Mouse (Mus musculus): ENCODE data around the gene Irak4. TPM values are rescaled to one million over a fixed set of nuclear protein-coding genes. Genes with fewer than 3 reads are reported as not detected.

Irak4 gene
- polyA plus RNA-seq, 1 experiment from 2014 or later = 2.7 TPM

DNA sequence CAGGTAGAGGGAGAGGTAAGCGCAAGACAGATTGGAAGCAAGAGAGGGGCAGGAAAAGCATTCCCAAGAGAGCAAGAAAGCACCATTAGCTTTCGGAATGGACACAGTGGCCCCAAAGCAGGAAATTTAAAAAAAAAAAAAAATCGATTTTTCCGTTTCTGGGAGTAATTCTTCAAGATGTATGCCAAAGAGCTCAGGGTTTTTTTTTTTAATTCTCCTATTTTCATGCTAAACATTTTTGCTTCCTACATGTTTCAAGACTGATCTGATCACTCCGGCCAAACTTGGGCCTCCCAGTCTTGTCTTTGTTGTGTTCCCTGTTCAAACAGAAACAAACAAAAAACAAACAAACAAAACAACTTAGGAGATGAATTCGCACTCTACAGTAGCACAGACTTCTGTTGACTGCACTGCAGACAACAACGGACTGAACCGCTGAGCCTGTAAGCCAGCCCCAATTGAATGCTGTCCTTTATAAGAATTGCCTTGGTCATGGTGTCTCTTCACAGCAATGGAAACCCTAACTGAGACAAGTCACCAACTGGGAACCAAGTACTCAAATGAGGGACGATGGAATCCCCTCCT, 701 bp downstream of the Irak4 start:
- H3K9ac ChIP-seq (ENCODE audit: low read length) = peak overlapping the region; percentile 67
- H3K27ac ChIP-seq (replicated peaks; ENCODE audit: low read depth, low read length) = no peak overlapping the region
- 52% methylated on average over 9 of the region's 9 CpGs for WGBS

DNA sequence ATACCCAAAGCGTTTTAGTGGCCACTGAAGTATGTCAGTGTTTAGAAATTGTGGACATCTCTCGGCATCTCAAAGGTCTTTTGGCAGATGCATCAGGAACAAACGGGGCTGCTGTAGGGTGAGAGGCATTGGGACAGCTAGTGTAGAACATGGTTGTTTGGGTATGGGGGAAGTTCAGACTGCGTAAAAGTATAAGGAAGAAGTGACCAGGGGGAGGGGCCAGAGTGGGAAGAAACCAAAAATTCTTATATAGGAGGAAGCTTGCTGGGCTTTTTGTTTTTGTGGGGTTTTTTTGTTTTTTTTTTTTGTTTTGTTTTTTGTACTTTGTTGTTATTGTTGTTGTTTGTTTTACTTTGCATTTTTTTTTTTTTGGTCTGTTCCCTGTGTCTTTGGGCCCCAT, 1.4 kb downstream of the Irak4 start:
- DNase-seq (ENCODE audit: low spot score) (no peak), ATAC-seq (ENCODE audit: insufficient number of reproducible peaks, low FRiP score, low TSS enrichment, low read depth) (no peak)
- Histone ChIP-seq H3K9me3 (ENCODE audit: control insufficient read depth, low read length) (no peaks in the 10 kb centered on the region), H3K4me1 (ENCODE audit: control insufficient read depth, insufficient read depth, low read length) (peaks cover 2% of the 10 kb centered on the region; the same call in 1 of the 2 replicates), H3K4me2 (ENCODE audit: low read depth, severe bottlenecking) (no peak overlapping the region), H3K27me3 (ENCODE audit: control insufficient read depth, insufficient read depth, low read length) (no peaks in the 10 kb centered on the region), H3K9ac (ENCODE audit: low read length) (no peak overlapping the region), H3K36me3 (ENCODE audit: control insufficient read depth, insufficient read depth, low read length) (no peaks in the 10 kb centered on the region), H3K4me3 (ENCODE audit: low read depth, low read length) (no peak overlapping the region), H3K27ac (replicated peaks; ENCODE audit: low read depth, low read length) (no peak overlapping the region)
- 89% methylated on average over 4 of the region's 4 CpGs for WGBS

More for the DNA sequence above, 701 bp downstream of the Irak4 start:
- peak overlapping the region; percentile 85 for H3K4me3 ChIP-seq (ENCODE audit: low read depth, low read length)
- H3K27me3 ChIP-seq (ENCODE audit: control insufficient read depth, insufficient read depth, low read length) = no peaks in the 10 kb centered on the region
- H3K4me2 ChIP-seq (ENCODE audit: low read depth, severe bottlenecking) = peak overlapping the region; percentile 56
- no peaks in the 10 kb centered on the region for H3K9me3 ChIP-seq (ENCODE audit: control insufficient read depth, low read length)
- DNase-seq (ENCODE audit: low spot score) (no peak), ATAC-seq (ENCODE audit: insufficient number of reproducible peaks, low FRiP score, low TSS enrichment, low read depth) (no peak)
- H3K4me1 ChIP-seq (ENCODE audit: control insufficient read depth, insufficient read depth, low read length) = peaks cover 2% of the 10 kb centered on the region; the same call in 1 of the 2 replicates
- H3K36me3 ChIP-seq (ENCODE audit: control insufficient read depth, insufficient read depth, low read length) = no peaks in the 10 kb centered on the region

GRCm38 (mm10) chr15:94553536-94553935, 10.1 kb downstream of the Irak4 start:
- H3K27ac ChIP-seq (replicated peaks; ENCODE audit: low read depth, low read length) = no peak overlapping the region
- ATAC-seq (ENCODE audit: insufficient number of reproducible peaks, low FRiP score, low TSS enrichment, low read depth) (no peak), DNase-seq (ENCODE audit: low spot score) (no peak)
- H3K9me3 ChIP-seq (ENCODE audit: control insufficient read depth, low read length) = no peaks in the 10 kb centered on the region
- no peaks in the 10 kb centered on the region for H3K4me1 ChIP-seq (ENCODE audit: control insufficient read depth, insufficient read depth, low read length)
- WGBS = 93% methylated on average over 9 of the region's 9 CpGs
- H3K9ac ChIP-seq (ENCODE audit: low read length) = no peak overlapping the region
- no peak overlapping the region for H3K4me3 ChIP-seq (ENCODE audit: low read depth, low read length)
- H3K4me2 ChIP-seq (ENCODE audit: low read depth, severe bottlenecking) = no peak overlapping the region
- H3K36me3 ChIP-seq (ENCODE audit: control insufficient read depth, insufficient read depth, low read length) = no peaks in the 10 kb centered on the region
- H3K27me3 ChIP-seq (ENCODE audit: control insufficient read depth, insufficient read depth, low read length) = no peaks in the 10 kb centered on the region

DNA sequence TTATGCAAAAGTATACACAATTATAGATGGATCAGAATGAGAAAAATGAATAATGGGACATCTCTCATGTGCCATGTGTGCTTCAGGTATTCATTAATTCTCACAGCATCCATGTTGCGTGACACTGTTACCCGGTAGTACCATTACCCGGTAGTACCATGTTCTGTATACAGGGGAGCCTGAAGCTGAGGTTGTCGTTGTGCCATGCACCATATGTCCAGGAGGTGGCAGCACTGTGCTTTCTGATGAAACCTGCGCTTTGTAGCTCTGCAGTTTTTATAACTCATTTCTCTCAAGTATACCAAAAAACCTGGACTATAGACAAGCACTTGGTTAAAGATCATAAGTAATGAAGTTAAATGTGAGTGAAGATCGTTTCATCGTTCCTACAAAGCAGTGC, 14.0 kb downstream of the Irak4 start:
- no peaks in the 10 kb centered on the region for H3K36me3 ChIP-seq (ENCODE audit: control insufficient read depth, insufficient read depth, low read length)
- 28% methylated on average over 7 of the region's 7 CpGs for WGBS
- no peaks in the 10 kb centered on the region for H3K4me1 ChIP-seq (ENCODE audit: control insufficient read depth, insufficient read depth, low read length)
- DNase-seq (ENCODE audit: low spot score) (peak; percentile 90), ATAC-seq (ENCODE audit: insufficient number of reproducible peaks, low FRiP score, low TSS enrichment, low read depth) (0 out of 2 replicates have a peak, but pooled peaks have one; percentile 31)
- no peak overlapping the region for H3K4me3 ChIP-seq (ENCODE audit: low read depth, low read length)
- H3K27me3 ChIP-seq (ENCODE audit: control insufficient read depth, insufficient read depth, low read length) = no peaks in the 10 kb centered on the region
- H3K4me2 ChIP-seq (ENCODE audit: low read depth, severe bottlenecking) = no peak overlapping the region
- no peak overlapping the region for H3K27ac ChIP-seq (replicated peaks; ENCODE audit: low read depth, low read length)
- H3K9ac ChIP-seq (ENCODE audit: low read length) = no peak overlapping the region
- H3K9me3 ChIP-seq (ENCODE audit: control insufficient read depth, low read length) = no peaks in the 10 kb centered on the region

GRCm38 (mm10) chr15:94558895-94559656, 15.6 kb downstream of the Irak4 start:
- WGBS = 86% methylated on average over 17 of the region's 17 CpGs
- no peak for DNase-seq (ENCODE audit: low spot score)

DNA sequence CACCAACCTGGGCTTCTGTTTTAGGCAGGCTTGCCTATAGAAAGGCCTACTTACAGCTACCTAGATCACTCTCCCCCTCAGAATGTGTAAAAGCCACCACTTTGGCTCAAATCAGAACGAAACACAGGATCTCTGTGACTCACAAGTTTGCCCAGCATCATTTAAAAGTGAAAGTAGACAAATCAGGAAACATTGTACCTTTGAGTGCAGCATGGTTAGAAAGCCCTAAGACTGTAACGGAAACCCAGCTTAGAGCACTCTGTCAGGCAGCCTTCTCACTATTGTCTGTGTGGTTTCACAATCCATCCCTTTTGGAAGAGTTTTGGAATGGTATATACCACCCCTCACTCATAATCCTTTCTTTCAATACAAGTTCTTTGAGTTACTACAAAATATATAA, 21.5 kb downstream of the Irak4 start:
- H3K27ac ChIP-seq (replicated peaks; ENCODE audit: low read depth, low read length) = no peak overlapping the region
- H3K36me3 ChIP-seq (ENCODE audit: control insufficient read depth, insufficient read depth, low read length) = no peaks in the 10 kb centered on the region
- 93% methylated on average over 2 of the region's 2 CpGs for WGBS
- no peak overlapping the region for H3K4me3 ChIP-seq (ENCODE audit: low read depth, low read length)
- no peaks in the 10 kb centered on the region for H3K27me3 ChIP-seq (ENCODE audit: control insufficient read depth, insufficient read depth, low read length)
- H3K4me2 ChIP-seq (ENCODE audit: low read depth, severe bottlenecking) = no peak overlapping the region
- no peaks in the 10 kb centered on the region for H3K4me1 ChIP-seq (ENCODE audit: control insufficient read depth, insufficient read depth, low read length)
- no peaks in the 10 kb centered on the region for H3K9me3 ChIP-seq (ENCODE audit: control insufficient read depth, low read length)
- ATAC-seq (ENCODE audit: insufficient number of reproducible peaks, low FRiP score, low TSS enrichment, low read depth) = no peak
- H3K9ac ChIP-seq (ENCODE audit: low read length) = no peak overlapping the region
- DNase-seq (ENCODE audit: low spot score) = no peak

More at GRCm38 (mm10) chr15:94558895-94559656, 15.6 kb downstream of the Irak4 start:
- Histone ChIP-seq H3K4me3 (ENCODE audit: low read depth, low read length) (no peak overlapping the region), H3K4me1 (ENCODE audit: control insufficient read depth, insufficient read depth, low read length) (no peaks in the 10 kb centered on the region), H3K4me2 (ENCODE audit: low read depth, severe bottlenecking) (no peak overlapping the region), H3K36me3 (ENCODE audit: control insufficient read depth, insufficient read depth, low read length) (no peaks in the 10 kb centered on the region), H3K27me3 (ENCODE audit: control insufficient read depth, insufficient read depth, low read length) (no peaks in the 10 kb centered on the region), H3K9me3 (ENCODE audit: control insufficient read depth, low read length) (no peaks in the 10 kb centered on the region), H3K9ac (ENCODE audit: low read length) (no peak overlapping the region), H3K27ac (replicated peaks; ENCODE audit: low read depth, low read length) (no peak overlapping the region)
- ATAC-seq (ENCODE audit: insufficient number of reproducible peaks, low FRiP score, low TSS enrichment, low read depth) = no peak

- Histone ChIP-seq H3K36me3 (ENCODE audit: control insufficient read depth, insufficient read depth, low read length) (no peaks in the 10 kb centered on the region), H3K4me3 (ENCODE audit: low read depth, low read length) (no peak overlapping the region), H3K9me3 (ENCODE audit: control insufficient read depth, low read length) (no peaks in the 10 kb centered on the region), H3K27ac (replicated peaks; ENCODE audit: low read depth, low read length) (no peak overlapping the region), H3K4me2 (ENCODE audit: low read depth, severe bottlenecking) (no peak overlapping the region), H3K9ac (ENCODE audit: low read length) (no peak overlapping the region), H3K27me3 (ENCODE audit: control insufficient read depth, insufficient read depth, low read length) (no peaks in the 10 kb centered on the region), H3K4me1 (ENCODE audit: control insufficient read depth, insufficient read depth, low read length) (no peaks in the 10 kb centered on the region)
- ATAC-seq (ENCODE audit: insufficient number of reproducible peaks, low FRiP score, low TSS enrichment, low read depth) = no peak
- WGBS = 91% methylated on average over 9 of the region's 9 CpGs
- DNase-seq (ENCODE audit: low spot score) = no peak
Measured at GRCm38 (mm10) chr15:94565854-94566253, 22.4 kb downstream of the Irak4 start.

GRCm38 (mm10) chr15:94568496-94569182, 25.2 kb downstream of the Irak4 start:
- Histone ChIP-seq H3K27me3 (ENCODE audit: control insufficient read depth, insufficient read depth, low read length) (no peaks in the 10 kb centered on the region), H3K36me3 (ENCODE audit: control insufficient read depth, insufficient read depth, low read length) (no peaks in the 10 kb centered on the region), H3K27ac (replicated peaks; ENCODE audit: low read depth, low read length) (no peak overlapping the region), H3K9me3 (ENCODE audit: control insufficient read depth, low read length) (no peaks in the 10 kb centered on the region), H3K4me2 (ENCODE audit: low read depth, severe bottlenecking) (no peak overlapping the region), H3K4me1 (ENCODE audit: control insufficient read depth, insufficient read depth, low read length) (no peaks in the 10 kb centered on the region), H3K9ac (ENCODE audit: low read length) (no peak overlapping the region), H3K4me3 (ENCODE audit: low read depth, low read length) (no peak overlapping the region)
- WGBS = 90% methylated on average over 10 of the region's 10 CpGs
- DNase-seq (ENCODE audit: low spot score) = no peak
- ATAC-seq (ENCODE audit: insufficient number of reproducible peaks, low FRiP score, low TSS enrichment, low read depth) = no peak

All from limb, embryonic 11.5 days (tissue).